In the genomic region with DNA sequence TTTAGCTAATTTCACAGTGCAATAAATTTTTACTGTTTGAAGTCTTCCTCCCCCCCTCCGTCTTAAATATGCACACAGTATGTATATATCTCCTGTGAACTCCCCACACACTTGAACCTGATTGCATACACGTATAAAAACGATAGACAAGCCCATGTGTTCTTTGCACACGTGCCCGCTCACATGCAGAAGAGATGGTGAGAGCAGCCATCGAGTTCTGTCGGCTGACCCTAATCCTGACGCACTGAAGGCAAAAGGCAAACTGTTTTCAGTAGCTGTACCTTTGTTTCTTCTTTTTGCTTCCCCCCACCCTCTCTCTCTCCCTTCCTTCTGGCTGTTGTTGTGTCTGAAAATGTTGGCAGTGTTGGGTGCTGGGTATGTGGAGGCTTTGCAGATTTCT, we compare ENCODE assay signal across 13 mouse cellular contexts. TPM values are rescaled to one million over a fixed set of nuclear protein-coding genes. Genes with fewer than 3 reads are reported as not detected.
DNase-seq lines count a peak whose midpoint lies in the region; ATAC-seq and TF ChIP-seq lines count a peak whose summit lies in the region.
"Had no signal": no experiment of that assay in that cellular context is flagged by ENCODE, and none has a peak within 500 bp of the region (broad histone marks: within the 10 kb centered on the region; RNA-seq: fewer than 3 reads in every experiment).

No protein-coding gene starts in this region.

- 0 out of 2 replicates have a peak, but pooled peaks cover 3% of the 10 kb centered on the region for H3K4me1 ChIP-seq in lung, embryonic 15.5 days
- H3K4me1 ChIP-seq in lung, adult 2 months (ENCODE audit: control insufficient read depth, insufficient read depth, low read length): no peaks in the 10 kb centered on the region
- H3K4me1 ChIP-seq in limb, embryonic 11.5 days (ENCODE audit: control insufficient read depth, insufficient read depth, low read length): peaks cover 9% of the 10 kb centered on the region; the same call in 1 of the 2 replicates
- no peaks in the 10 kb centered on the region for H3K4me1 ChIP-seq in stomach, embryonic 14.5 days (ENCODE audit: control insufficient read depth, insufficient read depth, low read length)

- no peak overlapping the region for H3K9ac ChIP-seq in lung, embryonic 15.5 days
- H3K9ac ChIP-seq in limb, embryonic 11.5 days (ENCODE audit: low read length): no peak overlapping the region
- no peak overlapping the region for H3K9ac ChIP-seq in stomach, embryonic 14.5 days (replicated peaks; ENCODE audit: low read depth, low read length)
- H3K9ac ChIP-seq: liver, postnatal 0 days had no signal

- H3K27me3 ChIP-seq in lung, embryonic 15.5 days: no peaks in the 10 kb centered on the region
- H3K27me3 ChIP-seq in limb, embryonic 11.5 days (ENCODE audit: control insufficient read depth, insufficient read depth, low read length): no peaks in the 10 kb centered on the region
- no peaks in the 10 kb centered on the region for H3K27me3 ChIP-seq in stomach, embryonic 14.5 days (ENCODE audit: control insufficient read depth, insufficient read depth, low read length)

- no peaks in the 10 kb centered on the region for H3K9me3 ChIP-seq in lung, embryonic 15.5 days
- H3K9me3 ChIP-seq in limb, embryonic 11.5 days (ENCODE audit: control insufficient read depth, low read length): no peaks in the 10 kb centered on the region
- H3K9me3 ChIP-seq in stomach, embryonic 14.5 days (ENCODE audit: control insufficient read depth, low read depth, low read length): no peaks in the 10 kb centered on the region

- ATAC-seq in lung, embryonic 15.5 days (ENCODE audit: borderline replicate concordance, extremely low read depth, low FRiP score, low TSS enrichment): peak; percentile 53; the same call in 1 of the 2 replicates
- ATAC-seq in limb, embryonic 11.5 days (ENCODE audit: insufficient number of reproducible peaks, low FRiP score, low TSS enrichment, low read depth): no peak
- no peak for ATAC-seq in stomach, embryonic 14.5 days (ENCODE audit: insufficient number of reproducible peaks, insufficient read depth, low FRiP score, low read depth)
- ATAC-seq in activated CD4-positive, CD25-positive, alpha-beta regulatory T cell, adult 4 months: no peak
- ATAC-seq in erythroblast, adult 5-6 weeks (replicated peaks; ENCODE audit: low FRiP score, poor library complexity, severe bottlenecking): no peak
- ATAC-seq: liver, postnatal 0 days had no signal

- TF ChIP-seq POLR2A in lung, adult 2 months (IDR thresholded peaks at IDR 0.05; ENCODE audit: borderline replicate concordance, extremely low read depth, low read depth, low read length): no peak

- peak; percentile 10 for DNase-seq in adrenal gland, adult 2 months
- no peak for DNase-seq in adrenal gland, postnatal 36 days
- DNase-seq in lung, adult 2 months: no peak
- peak; percentile 53 for DNase-seq in limb, embryonic 11.5 days (ENCODE audit: low spot score)
- DNase-seq: adrenal gland, postnatal 14 days; heart, postnatal 4 days; liver, postnatal 0 days; right cerebral cortex, postnatal 4 days had no signal

- H3K4me3 ChIP-seq in lung, embryonic 15.5 days: no peak overlapping the region
- H3K4me3 ChIP-seq in lung, adult 2 months (replicated peaks; ENCODE audit: extremely low read depth, low read depth, low read length): no peak overlapping the region
- H3K4me3 ChIP-seq in limb, embryonic 11.5 days (ENCODE audit: low read depth, low read length): no peak overlapping the region
- no peak overlapping the region for H3K4me3 ChIP-seq in stomach, embryonic 14.5 days (ENCODE audit: low read depth, low read length)

- H3K4me2 ChIP-seq in lung, embryonic 15.5 days: peak overlapping the region; percentile 42
- no peak overlapping the region for H3K4me2 ChIP-seq in limb, embryonic 11.5 days (ENCODE audit: low read depth, severe bottlenecking)
- peak overlapping the region; percentile 3 for H3K4me2 ChIP-seq in stomach, embryonic 14.5 days (replicated peaks; ENCODE audit: low read depth, low read length)

- H3K36me3 ChIP-seq in lung, embryonic 15.5 days: no peaks in the 10 kb centered on the region
- H3K36me3 ChIP-seq in limb, embryonic 11.5 days (ENCODE audit: control insufficient read depth, insufficient read depth, low read length): no peaks in the 10 kb centered on the region
- no peaks in the 10 kb centered on the region for H3K36me3 ChIP-seq in stomach, embryonic 14.5 days (ENCODE audit: control insufficient read depth, insufficient read depth, low read length)

- WGBS in lung, embryonic 15.5 days: 37% methylated on average over 8 of the region's 8 CpGs
- 39% methylated on average over 8 of the region's 8 CpGs for WGBS in lung, adult 2 months
- WGBS in limb, embryonic 11.5 days: 32% methylated on average over 8 of the region's 8 CpGs
- WGBS in stomach, embryonic 14.5 days: 42% methylated on average over 8 of the region's 8 CpGs

- no peak for TF ChIP-seq CTCF in lung, adult 2 months (IDR thresholded peaks at IDR 0.05; ENCODE audit: insufficient read depth, low read length)

- H3K27ac ChIP-seq in lung, embryonic 15.5 days: 0 out of 2 replicates have a peak overlapping the region, but pooled peaks have one; percentile 8
- peak overlapping the region; percentile 1; the same call in 1 of the 2 replicates for H3K27ac ChIP-seq in limb, embryonic 11.5 days (replicated peaks; ENCODE audit: low read depth, low read length)
- H3K27ac ChIP-seq in stomach, embryonic 14.5 days (ENCODE audit: low read length): no peak overlapping the region
- H3K27ac ChIP-seq: kidney, postnatal 0 days had no signal

RNA-seq across cellular contexts. Expression of gene Zfhx3, which starts 18.4 kb away (rescaled TPM):
- 10 to 100 TPM; 34.3 to 45.1 TPM for total RNA-seq in adrenal gland, adult 2 months (2021)
- 11.7 and 12.9 TPM in 2 replicates for polyA plus RNA-seq in adrenal gland, adult 2 months (2012; rRNA removed)
- 10 to 100 TPM; 39.3 to 58.8 TPM for total RNA-seq in adrenal gland, postnatal 36 days (2021)
- polyA plus RNA-seq in lung, embryonic 15.5 days (2015; fragmentation: Nextera tagmentation; extraction: Ambion mirVana): 14.8 and 15.0 TPM in 2 replicates
- polyA plus RNA-seq in lung, adult 2 months (2012; rRNA removed): 7.3 and 8.0 TPM in 2 replicates
- polyA plus RNA-seq in limb, embryonic 11.5 days (2014; fragmentation: Nextera tagmentation; extraction: Ambion mirVana): 36.4 and 38.8 TPM in 2 replicates
- 24.1 and 25.4 TPM in 2 replicates for polyA plus RNA-seq in stomach, embryonic 14.5 days (2014; fragmentation: Nextera tagmentation; extraction: Ambion mirVana)
- polyA plus RNA-seq in activated CD4-positive, CD25-positive, alpha-beta regulatory T cell, adult 4 months (2017; shearing (Covaris generic)): under 1 TPM in 1 of 2 experiments, not detected in 1; 0.58 TPM
- total RNA-seq in erythroblast, adult 5-6 weeks (2015; ENCODE audit: low replicate concordance): 0.38 and 1.7 TPM in 2 replicates
- total RNA-seq in erythroblast, adult 5-6 weeks (2017; ENCODE audit: low replicate concordance): 0.42 and 0.43 TPM in 2 replicates

Comparison
In these comparisons a context has a peak if more than half of its experiments do, and no peak if none do; other contexts are left out.
1. DNase-seq: peak in adrenal gland, adult 2 months (single experiment) and limb, embryonic 11.5 days (single experiment); none in adrenal gland, postnatal 36 days (0 of 2) and lung, adult 2 months (single experiment).